Comparison of ENCODE assay signal across 28 mouse cellular contexts in the genomic region with DNA sequence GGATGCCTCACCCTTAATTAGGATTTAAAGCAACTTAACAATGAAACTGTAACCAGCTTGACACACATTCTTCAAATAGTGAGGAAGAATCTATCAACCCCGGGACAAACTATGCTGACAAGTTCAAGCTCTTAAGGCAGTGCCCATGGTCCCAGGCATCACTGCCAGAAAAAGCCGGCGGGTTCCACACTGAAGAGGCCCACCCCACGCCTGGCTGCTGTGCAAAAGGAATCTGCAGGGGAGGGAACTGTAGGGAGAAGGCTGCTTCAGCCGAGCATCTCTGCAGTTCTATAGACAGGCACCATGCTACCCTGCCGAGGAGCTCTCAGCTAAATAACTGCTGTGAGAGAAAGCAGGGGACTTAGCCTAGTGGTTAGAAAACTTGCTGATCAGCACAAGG. TPM values are rescaled to one million over a fixed set of nuclear protein-coding genes. Genes with fewer than 3 reads are reported as not detected.
A peak's percentile ranks its signal among the peaks of the same experiment; 100 is the strongest.
DNase-seq lines count a peak whose midpoint lies in the region; ATAC-seq lines count a peak whose summit lies in the region.
"Had no signal": no experiment of that assay in that cellular context is flagged by ENCODE, and none has a peak within 500 bp of the region (broad histone marks: within the 10 kb centered on the region; RNA-seq: fewer than 3 reads in every experiment).

No protein-coding gene starts in this region.

- no peak overlapping the region for H3K9ac ChIP-seq in forebrain, embryonic 11.5 days (ENCODE audit: low read length)
- peak overlapping the region; percentile 78 for H3K9ac ChIP-seq in heart, embryonic 13.5 days
- H3K9ac ChIP-seq in kidney, embryonic 15.5 days = no peak overlapping the region
- H3K9ac ChIP-seq: forebrain, embryonic 15.5 days; hindbrain, embryonic 15.5 days; limb, embryonic 13.5 days; lung, embryonic 15.5 days; midbrain, embryonic 15.5 days had no signal

- H3K27ac ChIP-seq in forebrain, embryonic 10.5 days = peak overlapping the region; percentile 51; the same call in 1 of the 2 replicates
- H3K27ac ChIP-seq in forebrain, embryonic 11.5 days (ENCODE audit: low read depth, low read length) = no peak overlapping the region
- peak overlapping the region; percentile 100 for H3K27ac ChIP-seq in heart, embryonic 13.5 days (replicated peaks)
- no peak overlapping the region for H3K27ac ChIP-seq in kidney, embryonic 15.5 days
- H3K27ac ChIP-seq: forebrain, embryonic 15.5 days; hindbrain, embryonic 15.5 days; limb, embryonic 13.5 days; lung, embryonic 15.5 days; midbrain, embryonic 15.5 days had no signal

- H3K4me2 ChIP-seq in forebrain, embryonic 11.5 days (ENCODE audit: low read depth, low read length, severe bottlenecking) = no peak overlapping the region
- peak overlapping the region; percentile 5; the same call in 1 of the 2 replicates for H3K4me2 ChIP-seq in heart, embryonic 13.5 days
- no peak overlapping the region for H3K4me2 ChIP-seq in kidney, embryonic 15.5 days
- H3K4me2 ChIP-seq: forebrain, embryonic 15.5 days; hindbrain, embryonic 15.5 days; limb, embryonic 13.5 days; liver, embryonic 11.5 days; lung, embryonic 15.5 days; midbrain, embryonic 15.5 days had no signal

- no peaks in the 10 kb centered on the region for H3K27me3 ChIP-seq in forebrain, embryonic 10.5 days (ENCODE audit: poor library complexity, severe bottlenecking)
- H3K27me3 ChIP-seq in forebrain, embryonic 11.5 days (ENCODE audit: control insufficient read depth, insufficient read depth, low read length) = no peaks in the 10 kb centered on the region
- H3K27me3 ChIP-seq in heart, embryonic 13.5 days (replicated peaks) = no peaks in the 10 kb centered on the region
- H3K27me3 ChIP-seq in kidney, embryonic 15.5 days = no peaks in the 10 kb centered on the region
- H3K27me3 ChIP-seq: CH12.LX; forebrain, embryonic 15.5 days; hindbrain, embryonic 15.5 days; limb, embryonic 13.5 days; lung, embryonic 15.5 days; midbrain, embryonic 15.5 days had no signal

- no peaks in the 10 kb centered on the region for H3K9me3 ChIP-seq in forebrain, embryonic 10.5 days
- no peaks in the 10 kb centered on the region for H3K9me3 ChIP-seq in forebrain, embryonic 11.5 days (ENCODE audit: control insufficient read depth, low read length)
- H3K9me3 ChIP-seq in heart, embryonic 13.5 days = no peaks in the 10 kb centered on the region
- H3K9me3 ChIP-seq in kidney, embryonic 15.5 days (replicated peaks) = no peaks in the 10 kb centered on the region
- H3K9me3 ChIP-seq: forebrain, embryonic 15.5 days; G1E; hindbrain, embryonic 15.5 days; limb, embryonic 13.5 days; lung, embryonic 15.5 days; midbrain, embryonic 15.5 days had no signal

- peaks cover 53% of the 10 kb centered on the region for H3K4me1 ChIP-seq in forebrain, embryonic 10.5 days
- peaks cover 10% of the 10 kb centered on the region; the same call in 1 of the 2 replicates for H3K4me1 ChIP-seq in forebrain, embryonic 11.5 days (replicated peaks; ENCODE audit: control insufficient read depth, insufficient read depth, low read length)
- H3K4me1 ChIP-seq in heart, embryonic 13.5 days = peaks cover 93% of the 10 kb centered on the region
- peaks cover 34% of the 10 kb centered on the region for H3K4me1 ChIP-seq in kidney, embryonic 15.5 days

- no peak for DNase-seq in forebrain, embryonic 10.5 days (ENCODE audit: extremely low spot score, low spot score)
- DNase-seq in forebrain, embryonic 11.5 days (ENCODE audit: low spot score) = no peak
- no peak for DNase-seq in heart, postnatal 25 days (ENCODE audit: low spot score)
- peak; percentile 52 for DNase-seq in lung, postnatal 10 days
- DNase-seq in lung, postnatal 36 days = no peak
- peak; percentile 52 for DNase-seq in ZHBTc4 (ENCODE audit: low read depth, low spot score)
- DNase-seq: adrenal gland, adult 8-10 months; cerebellum, adult 11 months; cerebellum, adult 9-10 months; cerebellum, postnatal 36 days; kidney, adult 18-20 months; kidney, postnatal 4 days; right cerebral cortex, adult 18-20 months; spleen, adult 18-20 months; thymus, postnatal 25 days had no signal

- WGBS in forebrain, embryonic 10.5 days = 32% methylated on average over 6 of the region's 6 CpGs
- 39% methylated on average over 6 of the region's 6 CpGs for WGBS in forebrain, embryonic 11.5 days
- 19% methylated on average over 6 of the region's 6 CpGs for WGBS in heart, embryonic 13.5 days
- 62% methylated on average over 6 of the region's 6 CpGs for WGBS in kidney, embryonic 15.5 days

- H3K4me3 ChIP-seq in forebrain, embryonic 10.5 days = no peak overlapping the region
- no peak overlapping the region for H3K4me3 ChIP-seq in forebrain, embryonic 11.5 days (ENCODE audit: low read depth, low read length)
- H3K4me3 ChIP-seq in heart, embryonic 13.5 days = no peak overlapping the region
- H3K4me3 ChIP-seq in kidney, embryonic 15.5 days (replicated peaks) = no peak overlapping the region
- H3K4me3 ChIP-seq: forebrain, embryonic 15.5 days; hindbrain, embryonic 15.5 days; limb, embryonic 13.5 days; lung, embryonic 15.5 days; megakaryocyte, embryonic 14.5 days; midbrain, embryonic 15.5 days had no signal

- peaks cover 8% of the 10 kb centered on the region for H3K36me3 ChIP-seq in forebrain, embryonic 10.5 days (replicated peaks)
- no peaks in the 10 kb centered on the region for H3K36me3 ChIP-seq in forebrain, embryonic 11.5 days (ENCODE audit: control insufficient read depth, insufficient read depth, low read length)
- H3K36me3 ChIP-seq in heart, embryonic 13.5 days = 0 out of 2 replicates have a peak, but pooled peaks cover 10% of the 10 kb centered on the region
- H3K36me3 ChIP-seq in kidney, embryonic 15.5 days = no peaks in the 10 kb centered on the region
- H3K36me3 ChIP-seq: hindbrain, embryonic 15.5 days; lung, embryonic 15.5 days; midbrain, embryonic 15.5 days had no signal

- ATAC-seq in forebrain, embryonic 11.5 days (replicated peaks; ENCODE audit: low FRiP score) = no peak
- ATAC-seq in heart, embryonic 13.5 days (ENCODE audit: extremely low read depth, insufficient number of reproducible peaks, low FRiP score, low TSS enrichment) = no peak
- ATAC-seq in kidney, embryonic 15.5 days (replicated peaks; ENCODE audit: low FRiP score) = no peak
- ATAC-seq: forebrain, embryonic 15.5 days; midbrain, embryonic 15.5 days had no signal

- intact Hi-C loops in heart, postnatal 25 days (cut with DNase I) = loop anchor here (2.0 kb wide), 1 partner anchor 24 kb away; no protein-coding TSS in a partner anchor

RNA-seq across cellular contexts. Expression of a gene that starts 44.0 kb away (rescaled TPM):
- polyA plus RNA-seq in forebrain, embryonic 10.5 days (2016; fragmentation: Nextera tagmentation; extraction: Ambion mirVana) = 34.4 and 34.7 TPM in 2 replicates
- polyA plus RNA-seq in forebrain, embryonic 11.5 days (2014; fragmentation: Nextera tagmentation; extraction: Ambion mirVana) = 37.4 and 46.9 TPM in 2 replicates
- polyA plus RNA-seq in heart, embryonic 13.5 days (2015; fragmentation: Nextera tagmentation; extraction: Ambion mirVana) = 103 and 133 TPM in 2 replicates
- 10 to 100 TPM; 48.8 to 97.8 TPM for total RNA-seq in heart, postnatal 25 days (2021)
- 26.5 and 27.0 TPM in 2 replicates for polyA plus RNA-seq in kidney, embryonic 15.5 days (2015; fragmentation: Nextera tagmentation; extraction: Ambion mirVana)

RNA-seq across cellular contexts. Expression of a gene that starts 58.8 kb away (rescaled TPM):
- 4.8 and 5.2 TPM in 2 replicates for polyA plus RNA-seq in forebrain, embryonic 10.5 days (2016; fragmentation: Nextera tagmentation; extraction: Ambion mirVana)
- polyA plus RNA-seq in forebrain, embryonic 11.5 days (2014; fragmentation: Nextera tagmentation; extraction: Ambion mirVana) = 3.1 and 4.1 TPM in 2 replicates
- 1.4 and 1.5 TPM in 2 replicates for polyA plus RNA-seq in heart, embryonic 13.5 days (2015; fragmentation: Nextera tagmentation; extraction: Ambion mirVana)
- total RNA-seq in heart, postnatal 25 days (2021) = under 1 TPM; 0.11 to 0.21 TPM
- 7.5 and 8.0 TPM in 2 replicates for polyA plus RNA-seq in kidney, embryonic 15.5 days (2015; fragmentation: Nextera tagmentation; extraction: Ambion mirVana)
- total RNA-seq: hematopoietic stem cell, adult 5-6 weeks; neutrophil, adult 5-6 weeks had no signal

Comparison
In these comparisons a context has a peak if more than half of its experiments do, and no peak if none do; other contexts are left out.
1. DNase-seq: peak in lung, postnatal 10 days (single experiment) and ZHBTc4 (single experiment); none in forebrain, embryonic 10.5 days (single experiment), forebrain, embryonic 11.5 days (single experiment), heart, postnatal 25 days (single experiment) and lung, postnatal 36 days (single experiment).
2. H3K27ac ChIP-seq: peak in forebrain, embryonic 10.5 days (single experiment) and heart, embryonic 13.5 days (single experiment); none in forebrain, embryonic 11.5 days (single experiment) and kidney, embryonic 15.5 days (single experiment).